Mouse (Mus musculus) megakaryocyte progenitor cell, adult 5-6 weeks (primary cell): Measurements from ENCODE around the gene Tcf20. TPM values are rescaled to one million over a fixed set of nuclear protein-coding genes. Genes with fewer than 3 reads are reported as not detected.

Experiments used
- total RNA-seq, 2 experiments: library from RNA; stranded (forward) in 1 of 2; stranded (reverse) in 1 of 2; fragments of 157-497, 149-512 nt in 1 of 2; fragments of 200-1000 nt in 1 of 2; gene quantifications; 2 replicates each; pipeline versions ENCODE4 v1.2.3 to v1.2.4; 2015 to 2017

Tcf20 gene
- total RNA-seq, 2 experiments from 2014 or later: 48.5 to 76.8 TPM

Other genes with a start within 250 kb of the Tcf20 start
- not detected in 2 replicates for gene Cyp2d40, start 223.7 kb downstream of the Tcf20 start, total RNA-seq (2015)
- gene Cyp2d40, start 223.7 kb downstream of the Tcf20 start, total RNA-seq (2017): not detected in 2 replicates
- gene Cyp2d26, start 193.6 kb downstream of the Tcf20 start, total RNA-seq (2015): not detected in 2 replicates
- gene Cyp2d26, start 193.6 kb downstream of the Tcf20 start, total RNA-seq (2017): not detected in 2 replicates
- 40.9 and 43.6 TPM in 2 replicates for gene Nfam1, start 45.4 kb upstream of the Tcf20 start, total RNA-seq (2015)
- gene Nfam1, start 45.4 kb upstream of the Tcf20 start, total RNA-seq (2017): 45.3 and 53.5 TPM in 2 replicates
- gene Serhl, start 101.6 kb upstream of the Tcf20 start, total RNA-seq (2015): 36.7 and 56.1 TPM in 2 replicates
- 37.9 and 40.8 TPM in 2 replicates for gene Serhl, start 101.6 kb upstream of the Tcf20 start, total RNA-seq (2017)
- 47.7 and 50.9 TPM in 2 replicates for gene Rrp7a, start 134.9 kb upstream of the Tcf20 start, total RNA-seq (2015)
- gene Rrp7a, start 134.9 kb upstream of the Tcf20 start, total RNA-seq (2017): 56.3 and 69.6 TPM in 2 replicates
- gene Poldip3, start 161.5 kb upstream of the Tcf20 start, total RNA-seq (2015): 39.8 and 42.4 TPM in 2 replicates
- 83.3 and 100 TPM in 2 replicates for gene Poldip3, start 161.5 kb upstream of the Tcf20 start, total RNA-seq (2017)
- 46.8 and 57.3 TPM in 2 replicates for gene Cyb5r3, start 184.7 kb upstream of the Tcf20 start, total RNA-seq (2015)
- 26.2 and 32.7 TPM in 2 replicates for gene Cyb5r3, start 184.7 kb upstream of the Tcf20 start, total RNA-seq (2017)